Mouse (Mus musculus) embryonic fibroblast, embryonic 13.5 days (primary cell): Measurements from ENCODE around the gene Aplp2.

ENCODE experiments used
- CTCF ChIP-seq: IDR thresholded peaks from 2 replicates; pipeline ENCODE4 v1.5.1; 2011; ENCODE audit warnings: mild to moderate bottlenecking, control low read depth, low read length, moderate library complexity, borderline replicate concordance; ENCODE audit not compliant: insufficient read depth
- POLR2A ChIP-seq: IDR thresholded peaks from 2 replicates; pipeline ENCODE4 v1.6.1; 2011; ENCODE audit warnings: low read depth, mild to moderate bottlenecking, control low read depth, low read length, moderate library complexity

- TF ChIP-seq CTCF, result no peak
- no peak for TF ChIP-seq POLR2A
Measured at GRCm38 (mm10) chr9:31247447-31248220, 36.0 kb upstream of the Aplp2 start.
